8 mouse cellular contexts compared by ENCODE assay signal in the genomic region with DNA sequence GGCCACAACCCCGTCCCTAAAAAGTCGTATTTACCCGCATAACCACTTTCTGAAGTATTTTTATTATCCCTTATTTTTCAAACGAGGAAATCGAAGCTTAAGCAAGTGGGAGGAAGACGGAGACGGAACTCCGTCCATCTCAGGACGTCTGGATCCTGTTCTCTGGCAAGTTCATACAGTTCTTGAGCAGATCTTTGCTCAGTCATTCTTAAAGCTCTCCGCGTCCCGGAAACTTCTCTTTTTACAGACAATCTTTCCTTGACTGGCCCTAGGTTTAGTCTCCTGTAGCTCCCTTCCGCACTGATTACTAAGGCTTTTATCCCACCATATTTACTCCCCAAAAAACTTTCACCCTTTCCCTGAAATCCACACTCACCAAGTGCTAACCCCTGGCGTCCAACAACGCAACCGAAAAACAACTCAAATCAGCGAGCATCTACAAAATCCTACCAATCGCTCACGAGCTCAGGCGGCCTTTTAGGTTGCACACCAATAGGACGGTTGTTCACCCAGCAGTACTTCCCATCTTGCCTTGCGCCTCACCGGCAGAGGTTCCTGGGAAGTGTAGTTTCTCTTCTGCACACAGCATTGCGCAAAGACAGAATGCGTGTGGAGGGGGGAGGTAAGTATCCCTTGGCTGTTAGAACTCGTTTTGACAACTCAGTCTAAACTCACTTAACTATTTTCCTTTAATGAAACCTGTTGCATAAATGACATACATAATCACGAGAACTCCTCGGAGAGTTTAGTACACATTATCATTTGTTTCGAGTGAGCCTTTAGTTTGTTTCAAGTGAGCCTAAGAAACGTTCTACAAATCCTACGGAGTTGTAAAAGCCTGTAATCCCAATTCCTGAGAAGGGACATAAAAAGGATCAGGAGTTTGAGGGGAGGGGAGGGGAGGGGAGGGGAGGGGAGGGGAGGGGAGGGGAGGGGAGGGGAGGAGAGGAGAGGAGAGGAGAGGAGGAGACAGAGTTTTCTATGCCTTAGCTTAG. TPM values are rescaled to one million over a fixed set of nuclear protein-coding genes. Genes with fewer than 3 reads are reported as not detected.
DNase-seq lines count a peak whose midpoint lies in the region; ATAC-seq lines count a peak whose summit lies in the region.

No protein-coding gene starts in this region.

- 0 out of 2 replicates have a peak, but pooled peaks cover 5% of the 10 kb centered on the region for H3K36me3 ChIP-seq in hindbrain, embryonic 12.5 days

- H3K4me3 ChIP-seq in hindbrain, embryonic 12.5 days: peak overlapping the region; percentile 45

- peak overlapping the region; percentile 64 for H3K4me2 ChIP-seq in hindbrain, embryonic 12.5 days (replicated peaks)

- H3K27ac ChIP-seq in hindbrain, embryonic 12.5 days: peak overlapping the region; percentile 73

- peaks cover 7% of the 10 kb centered on the region for H3K4me1 ChIP-seq in hindbrain, embryonic 12.5 days

- DNase-seq in NIH3T3 (ENCODE audit: low read depth): peak; percentile 95
- peak; percentile 84 to 86 for DNase-seq in cerebellum, postnatal 10 days
- peak; percentile 75 to 81 for DNase-seq in frontal cortex, postnatal 10 days (ENCODE audit: low spot score in 2 of 2)
- peak; percentile 60 to 90 for DNase-seq in layer of hippocampus, postnatal 14 days (ENCODE audit: low spot score in 2 of 2)
- peak; percentile 82 for DNase-seq in lung, postnatal 14 days
- DNase-seq in retina, adult 2 months (ENCODE audit: low read depth, low spot score): peak; percentile 72
- DNase-seq in thymus, postnatal 36 days: peak; percentile 74 to 84

- 1% methylated on average over 31 of the region's 31 CpGs for WGBS in hindbrain, embryonic 12.5 days

- no peaks in the 10 kb centered on the region for H3K9me3 ChIP-seq in hindbrain, embryonic 12.5 days (replicated peaks)

- peak; percentile 96 for ATAC-seq in hindbrain, embryonic 12.5 days (ENCODE audit: low FRiP score)

- no peaks in the 10 kb centered on the region for H3K27me3 ChIP-seq in hindbrain, embryonic 12.5 days

- peak overlapping the region; percentile 60 for H3K9ac ChIP-seq in hindbrain, embryonic 12.5 days

RNA-seq across cellular contexts. Expression of a gene that starts 6.7 kb away (rescaled TPM):
- 59.6 and 62.2 TPM in 2 replicates for polyA plus RNA-seq in hindbrain, embryonic 12.5 days (2016; fragmentation: Nextera tagmentation; extraction: Ambion mirVana)
- total RNA-seq in layer of hippocampus, postnatal 14 days (2021): 10 to 100 TPM; 34.9 to 40.2 TPM

RNA-seq across cellular contexts. Expression of a gene that starts 6.9 kb away (rescaled TPM):
- 20.1 and 24.0 TPM in 2 replicates for polyA plus RNA-seq in hindbrain, embryonic 12.5 days (2016; fragmentation: Nextera tagmentation; extraction: Ambion mirVana)
- total RNA-seq in layer of hippocampus, postnatal 14 days (2021): 1 to 10 TPM; 6.1 to 9.2 TPM

Comparison
In these comparisons a context has a peak if more than half of its experiments do, and no peak if none do; other contexts are left out.
1. Peak in every context shown above with its lines: DNase-seq, ATAC-seq, H3K4me3 ChIP-seq and H3K27ac ChIP-seq.